Mouse (Mus musculus) forebrain, postnatal 0 days (tissue): ENCODE results near the gene Tubb4a. TPM values are rescaled to one million over a fixed set of nuclear protein-coding genes. Genes with fewer than 3 reads are reported as not detected.

ENCODE experiments used
- ATAC-seq: fragments of 200-750 bp; cut with Nextera tagmentation; 2 replicates; pipeline ENCODE4 v1.8.0; 2017; ENCODE audit warnings: mild to moderate bottlenecking, moderate library complexity
- DNase-seq: peaks from one replicate; pipeline ENCODE4 v3.0.0-alpha.2; 2015
- H3K27ac ChIP-seq: fragments of 300-500 bp; sonication (generic); 2 replicates; pipeline ENCODE4 v1.5.1; 2014; ENCODE audit warnings: low read depth, mild to moderate bottlenecking, antibody characterized with exemption, low read length, moderate library complexity, mixed read lengths
- H3K27me3 ChIP-seq: fragments of 300-500 bp; sonication (generic); 2 replicates; pipeline ENCODE4 v1.6.1; 2014; ENCODE audit warnings: mild to moderate bottlenecking, low read length, mixed read lengths; ENCODE audit not compliant: insufficient read depth
- H3K36me3 ChIP-seq: fragments of 300-500 bp; sonication (generic); 2 replicates; pipeline ENCODE4 v1.6.1; 2014; ENCODE audit warnings: mild to moderate bottlenecking, moderate library complexity; ENCODE audit not compliant: insufficient read depth
- H3K4me1 ChIP-seq: fragments of 300-500 bp; sonication (generic); 2 replicates; pipeline ENCODE4 v1.6.1; 2014; ENCODE audit warnings: antibody characterized with exemption; ENCODE audit not compliant: insufficient read depth
- H3K4me2 ChIP-seq: fragments of 300-500 bp; sonication (generic); 2 replicates; pipeline ENCODE4 v1.6.1; 2014; ENCODE audit warnings: low read depth, mild to moderate bottlenecking, moderate library complexity
- H3K4me3 ChIP-seq: fragments of 300-500 bp; sonication (generic); 2 replicates; pipeline ENCODE4 v1.5.1; 2014; ENCODE audit warnings: low read depth, low read length, mixed read lengths
- H3K9ac ChIP-seq: fragments of 300-500 bp; sonication (generic); 2 replicates; pipeline ENCODE4 v1.6.1; 2014; ENCODE audit warnings: mild to moderate bottlenecking
- H3K9me3 ChIP-seq: fragments of 300-500 bp; sonication (generic); 2 replicates; pipeline ENCODE4 v1.6.1; 2016; ENCODE audit warnings: low read length
- CTCF ChIP-seq: sonication (generic); IDR thresholded peaks from 2 replicates; pipeline ENCODE4 v1.5.1; 2016; ENCODE audit warnings: antibody characterized with exemption, control low read depth, low read depth
- WGBS: fragments of 180-500 bp; shearing (Covaris S2); extraction: QIAGEN DNeasy Blood & Tissue Kit; methylation state at CpG from one replicate; pipeline ENCODE4 v1.1.7; 2014; 5-methylcytosine and 5-hydroxymethylcytosine counted together
- polyA plus RNA-seq: library from polyadenylated mRNA; unstranded; fragments of >200 nt; fragmentation: Nextera tagmentation; extraction: Ambion mirVana; gene quantifications from 2 replicates; pipeline ENCODE4 v1.2.1, GENCODE M21; 2015
- total RNA-seq: library from RNA; depleted of rRNA; stranded (reverse); fragments of >200 nt; gene quantifications from 2 replicates; pipeline ENCODE4 v1.2.3, GENCODE M21; 2014

The Tubb4a gene
- total and polyA plus RNA-seq, 2 experiments from 2014 or later: 157 to 453 TPM

DNA sequence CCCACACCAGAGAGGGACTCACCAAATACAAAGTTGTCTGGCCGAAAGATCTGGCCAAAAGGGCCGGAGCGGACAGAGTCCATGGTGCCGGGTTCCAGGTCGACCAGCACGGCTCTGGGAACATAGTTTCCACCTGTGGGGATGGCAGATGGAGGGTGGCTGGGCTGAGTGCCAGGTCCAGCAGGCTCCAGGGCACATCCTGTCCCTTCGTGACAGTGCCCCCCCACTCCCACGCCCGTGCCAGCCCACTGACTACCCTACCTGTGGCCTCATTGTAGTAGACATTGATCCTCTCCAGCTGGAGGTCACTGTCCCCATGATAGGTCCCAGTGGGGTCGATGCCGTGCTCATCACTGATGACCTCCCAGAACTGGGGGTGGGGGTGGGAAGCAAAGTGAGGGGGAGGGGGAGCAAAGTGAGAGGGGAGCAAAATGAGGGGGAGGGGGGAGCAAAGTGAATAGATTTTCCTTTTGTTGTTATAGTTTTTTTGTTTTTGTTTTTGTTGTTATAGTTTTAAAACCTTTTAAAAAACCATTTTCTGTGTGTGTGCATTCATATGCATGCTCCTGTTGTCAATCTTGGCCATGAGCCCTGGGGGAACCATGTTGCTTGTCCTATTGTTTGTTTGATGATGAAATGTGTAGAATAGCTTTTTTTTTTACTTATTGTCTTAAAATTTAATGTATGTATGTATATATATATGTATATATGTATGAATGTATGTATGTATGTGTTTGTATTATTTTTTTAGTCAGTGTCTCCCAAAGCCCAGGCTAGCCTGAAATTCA, 1.4 kb downstream of the Tubb4a start:
- Histone ChIP-seq H3K4me1 (peaks cover 6% of the 10 kb centered on the region; the same call in 1 of the 2 replicates), H3K9me3 (no peaks in the 10 kb centered on the region)
- DNase-seq: no peak

DNA sequence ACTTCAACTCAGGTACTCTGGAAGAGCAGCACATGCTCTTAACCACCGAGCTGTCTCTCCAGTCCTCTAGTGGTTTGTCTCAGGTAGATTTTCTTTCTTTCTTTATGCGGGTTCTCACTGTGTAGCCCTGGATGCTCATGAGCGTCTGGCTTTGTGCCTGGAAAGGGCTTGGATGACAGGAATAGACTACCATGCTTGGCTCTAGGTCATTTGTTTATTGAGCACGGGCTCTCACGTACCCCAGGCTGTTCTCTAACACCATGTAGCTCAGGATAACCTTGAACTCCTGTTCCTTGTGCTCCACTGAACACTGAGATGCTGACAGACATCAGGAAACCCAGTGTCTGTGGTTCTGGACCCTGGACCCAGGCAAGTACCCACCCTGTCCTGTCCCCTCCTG, 5.1 kb downstream of the Tubb4a start:
- peaks cover 3% of the 10 kb centered on the region; the same call in 1 of the 2 replicates for H3K4me1 ChIP-seq
- H3K27me3 ChIP-seq: no peaks in the 10 kb centered on the region

More for the DNA sequence above, 1.4 kb downstream of the Tubb4a start:
- Histone ChIP-seq H3K4me3 (peak overlapping the region; percentile 72), H3K36me3 (peaks cover 24% of the 10 kb centered on the region), H3K27ac (no peak overlapping the region), H3K9ac (peak overlapping the region; percentile 93; the same call in 1 of the 2 replicates), H3K4me2 (peak overlapping the region; percentile 76), H3K27me3 (no peaks in the 10 kb centered on the region)
- no peak for TF ChIP-seq CTCF
- WGBS: 83% methylated on average over 11 of the region's 11 CpGs
- ATAC-seq: no peak

DNA sequence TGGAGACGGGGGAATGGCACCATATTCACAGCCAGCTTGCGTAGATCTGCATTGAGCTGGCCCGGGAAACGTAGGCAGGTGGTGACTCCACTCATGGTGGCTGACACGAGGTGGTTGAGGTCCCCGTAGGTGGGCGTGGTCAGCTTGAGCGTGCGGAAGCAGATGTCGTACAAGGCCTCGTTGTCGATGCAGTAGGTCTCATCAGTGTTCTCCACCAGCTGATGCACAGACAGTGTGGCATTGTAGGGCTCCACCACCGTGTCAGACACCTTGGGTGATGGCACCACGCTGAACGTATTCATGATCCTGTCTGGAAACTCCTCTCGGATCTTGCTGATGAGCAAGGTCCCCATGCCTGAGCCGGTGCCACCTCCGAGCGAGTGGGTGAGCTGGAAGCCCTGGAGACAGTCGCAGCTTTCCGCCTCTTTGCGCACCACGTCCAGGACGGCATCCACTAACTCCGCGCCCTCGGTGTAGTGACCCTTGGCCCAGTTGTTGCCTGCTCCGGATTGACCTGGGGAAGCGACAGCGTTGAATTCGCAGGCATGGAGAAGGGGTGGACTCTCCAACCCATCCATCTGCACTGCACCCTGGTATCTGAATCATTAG, 6.2 kb downstream of the Tubb4a start:
- peaks cover 39% of the 10 kb centered on the region for H3K36me3 ChIP-seq
- DNase-seq: no peak
- H3K9ac ChIP-seq: no peak overlapping the region
- H3K27me3 ChIP-seq: no peaks in the 10 kb centered on the region
- no peak overlapping the region for H3K4me3 ChIP-seq
- no peak for ATAC-seq
- no peak overlapping the region for H3K27ac ChIP-seq
- no peak for TF ChIP-seq CTCF
- H3K4me2 ChIP-seq: no peak overlapping the region
- 96% methylated on average over 31 of the region's 31 CpGs for WGBS
- peaks cover 3% of the 10 kb centered on the region; the same call in 1 of the 2 replicates for H3K4me1 ChIP-seq
- H3K9me3 ChIP-seq: no peaks in the 10 kb centered on the region

More for the DNA sequence above, 5.1 kb downstream of the Tubb4a start:
- Histone ChIP-seq H3K9ac (no peak overlapping the region), H3K4me2 (no peak overlapping the region), H3K36me3 (peaks cover 39% of the 10 kb centered on the region), H3K9me3 (no peaks in the 10 kb centered on the region), H3K4me3 (no peak overlapping the region), H3K27ac (no peak overlapping the region)
- no peak for DNase-seq
- TF ChIP-seq CTCF: no peak
- ATAC-seq: no peak
- WGBS: 79% methylated on average over 5 of the region's 5 CpGs

DNA sequence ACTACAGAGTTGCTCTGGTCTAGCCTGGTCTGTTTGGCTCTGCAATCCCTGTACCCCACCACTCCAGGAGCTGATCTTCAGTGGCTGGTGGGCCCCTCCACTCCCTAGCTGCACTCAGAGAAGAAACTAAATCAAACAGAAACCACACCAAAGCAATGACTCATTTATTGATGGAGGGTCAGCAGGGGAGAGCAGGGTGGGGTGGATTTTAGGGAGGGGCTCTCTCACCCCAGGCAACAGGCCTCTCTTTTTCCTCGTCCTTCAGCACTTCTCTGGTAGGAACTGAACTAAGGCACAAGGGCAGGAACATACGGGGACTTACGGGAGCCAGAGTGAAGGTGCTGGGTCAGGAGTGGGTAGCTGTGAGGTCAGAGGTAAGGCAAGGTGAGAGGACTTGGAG, 7.7 kb downstream of the Tubb4a start:
- no peak for TF ChIP-seq CTCF
- H3K9me3 ChIP-seq: no peaks in the 10 kb centered on the region
- H3K27ac ChIP-seq: no peak overlapping the region
- no peak overlapping the region for H3K4me2 ChIP-seq
- no peaks in the 10 kb centered on the region for H3K4me1 ChIP-seq
- no peak for ATAC-seq
- DNase-seq: no peak
- WGBS: 83% methylated on average over 3 of the region's 3 CpGs
- H3K9ac ChIP-seq: no peak overlapping the region
- no peaks in the 10 kb centered on the region for H3K27me3 ChIP-seq
- H3K4me3 ChIP-seq: no peak overlapping the region
- H3K36me3 ChIP-seq: peaks cover 39% of the 10 kb centered on the region

DNA sequence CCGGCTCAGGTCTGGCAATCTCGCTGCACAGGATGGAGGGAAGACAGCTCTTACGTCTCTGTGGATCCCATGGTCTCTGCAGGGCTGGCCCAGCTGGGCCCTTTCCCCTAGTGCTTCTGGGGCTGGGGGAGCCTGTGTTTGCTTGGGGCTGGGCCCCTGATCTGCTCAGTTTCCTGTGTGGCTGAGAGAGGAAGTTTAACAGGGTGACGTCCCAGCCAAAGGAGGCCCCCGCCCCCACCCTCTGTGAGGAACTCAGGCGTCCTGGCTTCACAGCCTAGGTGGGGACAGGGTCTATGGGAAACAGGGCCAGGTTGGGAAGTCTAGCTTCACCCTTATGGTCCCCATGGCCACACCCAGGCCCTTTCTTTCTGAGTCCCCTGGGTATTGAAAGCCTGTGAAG, 9.2 kb downstream of the Tubb4a start, which contains the start of gene Dennd1c:
Gene Dennd1c (minus strand): TSS at position 179 of the 400 bp plus-strand sequence.
- 63% methylated on average over 6 of the region's 6 CpGs for WGBS
- peak; percentile 10; the same call in 1 of the 2 replicates for ATAC-seq
- H3K4me1 ChIP-seq: no peaks in the 10 kb centered on the region

DNA sequence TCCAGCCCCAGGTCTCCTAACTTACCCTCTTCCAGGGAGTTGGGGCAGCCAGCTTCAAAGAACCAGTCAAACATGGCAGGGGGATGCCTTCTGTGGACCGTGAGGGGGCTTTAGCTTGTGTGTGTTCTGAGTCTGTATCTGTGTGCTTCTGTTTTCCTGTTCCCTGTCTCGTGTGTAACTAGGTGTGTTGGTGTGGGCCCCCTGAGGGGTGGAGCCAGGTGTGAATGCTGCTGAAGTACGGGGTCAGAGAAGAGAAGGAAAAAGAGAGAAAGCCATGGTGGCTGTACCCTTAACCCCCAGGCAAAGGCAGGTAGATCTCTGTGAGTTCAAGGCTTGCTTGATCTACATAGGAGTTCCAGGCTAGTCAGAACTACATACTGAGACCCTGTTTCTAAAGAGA, 10.7 kb downstream of the Tubb4a start:
- TF ChIP-seq CTCF: no peak
- Histone ChIP-seq H3K4me3 (no peak overlapping the region), H3K27ac (no peak overlapping the region), H3K4me2 (no peak overlapping the region), H3K36me3 (peaks cover 22% of the 10 kb centered on the region), H3K27me3 (no peaks in the 10 kb centered on the region), H3K9ac (no peak overlapping the region), H3K9me3 (no peaks in the 10 kb centered on the region), H3K4me1 (no peaks in the 10 kb centered on the region)
- DNase-seq: no peak
- WGBS: 54% methylated on average over 3 of the region's 3 CpGs
- ATAC-seq: no peak

More for the DNA sequence above, 9.2 kb downstream of the Tubb4a start, which contains the start of gene Dennd1c:
- no peak within 1 kb of the TSS for H3K9ac ChIP-seq
- DNase-seq: no peak
- peaks cover 30% of the 10 kb centered on the region for H3K36me3 ChIP-seq
- no peak for TF ChIP-seq CTCF
- H3K4me2 ChIP-seq: no peak within 1 kb of the TSS
- H3K27me3 ChIP-seq: no peaks in the 10 kb centered on the region
- H3K9me3 ChIP-seq: no peaks in the 10 kb centered on the region
- H3K27ac ChIP-seq: 0 out of 2 replicates have a peak within 1 kb of the TSS, but pooled peaks have one; percentile 15
- H3K4me3 ChIP-seq: no peak within 1 kb of the TSS

DNA sequence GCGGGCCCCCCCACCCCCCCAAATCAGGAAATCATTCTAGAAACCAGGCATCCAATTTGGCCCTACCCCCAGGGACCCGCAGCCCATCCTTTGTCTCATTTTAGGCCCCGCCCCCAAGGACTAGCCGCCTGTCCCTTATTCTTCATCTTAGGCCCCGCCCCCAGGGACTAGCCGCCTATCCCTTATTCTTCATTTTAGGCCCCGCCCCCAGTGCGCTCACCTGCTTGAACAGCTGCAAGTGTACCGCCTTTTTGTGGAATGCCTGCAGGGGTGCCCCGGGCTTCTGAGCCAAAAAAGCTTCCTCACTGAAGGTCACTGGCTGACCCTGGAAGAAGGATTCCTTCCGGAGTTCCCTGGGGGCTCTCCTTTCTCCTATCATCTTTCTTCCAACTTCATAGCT, 16.9 kb downstream of the Tubb4a start:
- TF ChIP-seq CTCF: no peak
- 6% methylated on average over 11 of the region's 11 CpGs for WGBS
- H3K4me1 ChIP-seq: no peaks in the 10 kb centered on the region
- H3K27ac ChIP-seq: no peak overlapping the region
- no peak for DNase-seq
- no peak overlapping the region for H3K4me3 ChIP-seq
- H3K4me2 ChIP-seq: 0 out of 2 replicates have a peak overlapping the region, but pooled peaks have one; percentile 8
- H3K27me3 ChIP-seq: no peaks in the 10 kb centered on the region
- peak; percentile 32; the same call in 1 of the 2 replicates for ATAC-seq
- H3K9me3 ChIP-seq: no peaks in the 10 kb centered on the region
- H3K36me3 ChIP-seq: no peaks in the 10 kb centered on the region
- no peak overlapping the region for H3K9ac ChIP-seq
